Mouse (Mus musculus) retina, adult 2 months (tissue): ENCODE data around the gene Eps8.

Experiments
- DNase-seq: peaks from one replicate; pipeline ENCODE4 v3.0.0-alpha.2; 2012; ENCODE audit warnings: low read depth, low spot score

Eps8 gene

DNA sequence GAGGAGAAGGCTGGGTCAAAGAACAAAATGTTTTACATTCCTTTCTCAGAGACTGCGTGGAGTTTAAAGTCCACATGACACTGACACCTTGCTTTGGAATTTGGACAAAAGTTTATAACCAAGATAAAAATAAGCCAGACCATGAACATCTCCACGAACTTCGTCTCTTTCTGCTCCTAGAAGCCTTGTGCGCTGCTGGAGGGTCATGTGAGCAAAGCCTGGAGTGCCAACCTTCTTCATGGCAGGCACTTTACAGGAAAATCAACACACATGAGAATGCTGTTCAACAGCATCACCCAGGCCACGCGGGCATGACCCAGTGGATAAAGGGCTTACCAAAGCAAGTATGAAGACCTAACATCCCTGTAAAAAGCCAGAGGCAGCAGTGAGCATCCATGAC is 85.6 kb downstream of the Eps8 start:
- DNase-seq = no peak

DNA sequence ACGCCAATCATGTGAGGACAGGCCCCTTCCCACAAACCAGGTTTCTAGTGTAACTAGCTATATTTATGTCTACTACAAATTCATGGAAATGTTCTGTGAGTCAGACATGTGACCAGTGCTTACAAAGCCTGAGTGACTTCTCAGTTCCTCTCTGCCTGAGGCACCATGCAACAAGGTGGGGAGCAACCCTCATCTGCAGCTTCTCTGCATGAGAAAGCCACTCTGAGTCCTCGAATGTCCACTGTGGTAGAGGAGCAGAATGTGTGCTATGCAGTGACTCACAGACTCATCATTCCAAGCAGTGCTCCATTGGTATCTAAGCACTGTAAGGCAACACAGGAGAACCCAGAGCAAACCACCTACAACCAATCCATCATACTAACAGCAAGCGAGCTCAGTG is 88.8 kb downstream of the Eps8 start:
- DNase-seq = no peak

DNA sequence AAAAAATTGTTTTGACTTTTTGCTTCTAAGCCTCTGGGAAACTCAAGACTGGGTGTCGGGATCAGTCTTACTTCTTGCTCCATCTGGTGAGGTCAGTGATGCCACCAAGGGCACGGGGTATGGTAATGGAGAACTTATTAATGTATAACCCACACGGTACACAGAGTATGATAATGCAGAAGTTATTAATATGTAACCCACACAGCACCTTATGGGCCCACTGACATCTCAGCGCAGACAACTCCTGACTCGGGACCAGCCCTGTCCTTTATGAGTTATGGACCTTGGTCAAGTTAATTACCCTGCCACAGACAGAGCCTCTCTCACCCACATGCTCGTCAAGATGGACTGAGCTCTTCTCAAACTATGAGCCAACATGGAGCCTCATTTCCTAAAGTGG is 89.2 kb downstream of the Eps8 start:
- no peak for DNase-seq

DNA sequence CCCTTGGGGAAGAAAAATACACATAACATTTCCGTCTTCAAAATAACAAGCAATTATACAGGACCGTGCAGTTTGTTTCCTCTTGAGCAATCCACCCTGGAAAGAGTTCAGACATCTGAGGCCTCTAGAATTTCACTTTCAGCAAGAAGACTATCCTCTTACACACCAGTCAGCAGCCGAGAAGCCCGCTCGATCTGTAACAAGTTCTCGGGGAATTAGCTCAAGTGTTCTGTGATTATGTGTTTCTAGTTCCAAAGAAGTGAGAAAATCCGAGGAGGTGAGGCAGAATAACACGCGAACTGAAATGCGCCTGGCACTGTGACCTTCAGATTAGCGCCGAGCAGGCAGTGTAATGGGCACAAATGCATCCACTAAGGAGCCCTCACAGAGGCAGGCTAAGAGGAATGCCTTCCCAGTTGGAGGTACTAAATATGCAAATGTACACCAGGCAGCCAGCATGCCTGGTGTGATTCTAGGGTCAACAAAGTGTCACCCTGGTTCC is 94.3 kb downstream of the Eps8 start:
- DNase-seq = no peak

DNA sequence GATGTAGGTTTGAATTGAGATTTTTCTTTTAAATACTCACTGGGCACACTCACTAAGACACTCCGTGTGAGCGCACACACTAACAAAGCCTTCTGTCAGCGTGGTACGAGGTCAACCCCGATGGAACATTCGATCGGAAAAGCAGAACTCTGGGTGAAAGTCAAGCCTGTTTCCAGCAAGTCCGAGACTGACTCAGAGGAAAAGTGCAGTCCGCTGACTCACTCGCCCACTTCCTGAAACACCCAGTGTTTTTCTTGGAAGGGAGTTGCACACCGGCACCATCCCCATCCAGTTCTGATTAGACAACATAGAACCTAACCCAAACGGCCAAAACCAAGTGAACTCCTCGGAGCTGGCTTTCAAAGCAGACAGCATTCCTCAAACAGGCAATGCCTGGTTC is 95.8 kb downstream of the Eps8 start:
- DNase-seq = no peak

DNA sequence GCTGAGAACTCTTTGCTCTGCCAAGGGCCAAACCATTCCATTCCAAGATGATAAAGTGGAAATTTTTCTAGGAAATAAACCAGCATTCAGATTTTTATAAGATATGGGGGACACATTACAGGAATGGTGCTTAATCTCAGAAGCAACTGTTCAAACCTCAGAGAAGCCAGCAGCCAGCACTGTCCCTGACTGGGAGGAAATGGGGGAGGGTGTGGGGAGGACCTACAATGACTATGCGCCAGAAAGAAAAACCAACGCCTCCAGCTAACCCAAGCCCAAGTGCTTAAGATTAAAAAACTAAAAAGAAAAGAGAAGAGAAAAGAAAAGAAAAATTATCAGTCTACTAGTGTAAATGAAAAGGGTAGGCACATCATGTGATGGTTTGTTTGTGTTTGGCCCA is 97.0 kb downstream of the Eps8 start:
- DNase-seq = no peak

DNA sequence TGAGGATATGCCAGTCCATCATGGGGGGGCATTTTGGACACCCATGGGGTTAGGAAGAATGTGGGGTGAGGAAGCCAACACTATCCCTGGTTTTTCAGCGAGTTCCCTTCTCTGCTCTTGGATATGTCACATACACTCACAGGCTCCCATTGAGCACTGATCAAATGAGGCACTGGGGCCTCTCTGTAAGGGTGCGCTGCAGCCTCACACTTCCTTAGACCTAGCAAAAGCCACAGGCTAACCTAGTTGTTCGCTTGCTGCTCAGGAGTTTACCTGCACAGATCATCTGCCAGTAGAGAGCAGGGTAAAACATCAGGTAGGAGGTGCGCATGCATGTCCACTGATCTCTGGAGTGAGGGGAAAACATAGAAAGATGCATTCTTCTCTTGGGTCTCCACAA is 97.5 kb downstream of the Eps8 start:
- DNase-seq = no peak

DNA sequence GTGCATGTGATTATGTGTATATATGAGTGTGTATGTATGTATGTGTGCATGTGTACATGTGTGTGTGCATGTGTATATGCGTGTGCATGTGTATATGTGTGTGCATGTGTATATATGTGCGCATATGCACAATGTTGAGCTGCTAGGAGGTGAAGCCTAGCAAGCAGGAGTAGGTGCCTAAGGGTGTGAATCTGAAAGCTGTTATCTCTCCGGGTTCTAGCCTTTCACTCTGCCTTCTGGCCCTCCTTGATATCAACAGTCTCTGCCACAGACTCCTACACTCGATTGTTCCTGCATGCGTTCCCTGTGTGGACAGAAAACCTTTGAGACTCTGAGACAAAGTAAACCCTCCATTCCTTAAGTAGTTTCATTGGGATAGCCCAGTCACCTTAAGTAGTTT is 98.0 kb downstream of the Eps8 start:
- no peak for DNase-seq

DNA sequence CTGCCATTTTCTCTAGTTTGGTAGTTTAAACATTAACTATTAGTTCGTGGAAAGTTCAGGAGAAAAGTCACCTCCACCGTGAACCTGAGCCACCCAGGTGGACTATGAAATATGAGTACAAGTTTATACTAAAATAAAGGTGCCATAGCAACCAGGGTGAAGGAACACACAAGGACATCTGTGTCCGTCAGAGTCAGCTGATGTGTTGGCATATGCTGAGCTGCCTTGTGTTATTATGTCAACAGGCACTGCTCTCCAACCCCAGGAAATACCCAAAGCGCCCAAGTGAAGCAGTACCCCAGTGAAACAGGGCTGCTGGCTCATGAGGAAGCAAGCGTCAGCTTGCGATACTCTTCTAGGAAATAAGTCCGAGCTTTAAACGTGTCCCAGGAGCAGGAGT is 104.5 kb downstream of the Eps8 start:
- DNase-seq = no peak

DNA sequence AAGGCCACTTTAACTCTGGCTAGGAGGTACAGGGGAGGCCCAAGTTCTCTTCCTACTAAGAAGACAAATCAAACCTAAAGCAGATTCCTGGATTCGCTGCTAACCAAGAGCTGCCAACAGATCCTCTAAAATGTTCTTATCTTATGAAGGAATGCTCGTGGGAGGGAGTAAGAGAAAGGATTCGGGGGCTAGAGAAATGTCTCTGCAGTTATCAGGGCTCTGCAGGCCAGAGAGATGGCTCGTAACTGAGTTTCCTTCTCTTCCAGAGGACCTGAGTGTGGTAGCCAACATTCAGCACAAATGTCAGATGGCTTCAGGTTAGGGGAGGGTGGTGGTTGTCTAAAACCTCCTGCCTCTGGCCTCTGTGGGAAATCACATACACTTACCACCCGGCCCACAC is 106.1 kb downstream of the Eps8 start:
- no peak for DNase-seq

DNA sequence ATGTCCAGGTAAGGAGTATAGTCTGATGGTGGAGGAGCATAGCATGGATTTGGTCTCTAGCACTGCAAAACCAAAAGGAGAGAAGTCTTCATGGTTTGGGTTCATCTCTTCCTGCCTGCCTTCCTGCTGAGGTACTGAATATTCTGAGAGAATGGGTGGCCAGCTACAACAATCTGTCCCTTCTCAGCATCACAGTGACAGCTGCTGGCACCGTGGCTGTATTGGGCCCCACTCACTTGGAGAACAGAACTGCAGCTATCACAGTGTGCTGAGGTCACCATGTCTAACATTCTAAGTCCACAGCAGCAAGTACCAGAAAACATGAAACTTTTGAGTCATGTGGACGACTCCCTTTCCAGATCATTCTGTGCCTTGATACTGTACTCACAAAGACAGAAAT is 107.1 kb downstream of the Eps8 start:
- DNase-seq = no peak

DNA sequence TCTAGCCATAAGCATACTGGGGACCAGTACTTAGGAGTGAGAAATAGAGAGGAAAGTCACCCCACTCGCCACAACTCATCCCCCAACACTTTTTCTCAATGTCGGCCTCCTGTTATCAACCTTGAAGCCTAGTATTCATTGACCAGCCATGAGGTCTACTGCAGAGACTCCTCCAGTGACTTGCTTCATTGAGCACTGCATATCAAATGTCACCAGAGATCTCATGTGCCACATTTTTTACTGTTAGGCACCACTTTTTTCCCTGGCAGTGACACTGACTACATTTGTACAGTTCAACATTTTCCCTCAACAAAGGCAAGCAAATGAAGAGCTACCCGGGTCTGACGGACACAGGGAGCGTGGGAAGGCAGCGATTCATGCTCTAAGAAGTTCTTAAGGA is 108.6 kb downstream of the Eps8 start:
- DNase-seq = no peak

DNA sequence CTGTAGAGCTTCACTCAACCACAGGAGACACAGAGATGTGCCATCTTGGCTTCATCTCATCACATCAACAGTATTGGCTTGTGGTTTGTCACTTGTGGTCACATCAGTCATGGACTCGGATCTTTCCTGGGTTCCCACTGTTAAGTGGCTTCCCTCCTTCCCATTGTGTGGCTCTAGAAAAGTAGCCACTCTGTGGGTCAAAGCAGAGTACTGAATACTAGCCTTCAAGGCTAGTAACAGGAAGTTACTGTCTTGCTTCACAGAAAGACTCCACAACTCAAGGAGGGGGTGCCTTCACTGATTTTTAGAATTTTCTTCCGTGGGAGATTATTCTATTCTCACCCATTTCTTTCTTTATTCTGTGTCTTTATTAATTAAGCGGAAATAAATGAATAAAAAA is 109.3 kb downstream of the Eps8 start:
- DNase-seq = no peak

DNA sequence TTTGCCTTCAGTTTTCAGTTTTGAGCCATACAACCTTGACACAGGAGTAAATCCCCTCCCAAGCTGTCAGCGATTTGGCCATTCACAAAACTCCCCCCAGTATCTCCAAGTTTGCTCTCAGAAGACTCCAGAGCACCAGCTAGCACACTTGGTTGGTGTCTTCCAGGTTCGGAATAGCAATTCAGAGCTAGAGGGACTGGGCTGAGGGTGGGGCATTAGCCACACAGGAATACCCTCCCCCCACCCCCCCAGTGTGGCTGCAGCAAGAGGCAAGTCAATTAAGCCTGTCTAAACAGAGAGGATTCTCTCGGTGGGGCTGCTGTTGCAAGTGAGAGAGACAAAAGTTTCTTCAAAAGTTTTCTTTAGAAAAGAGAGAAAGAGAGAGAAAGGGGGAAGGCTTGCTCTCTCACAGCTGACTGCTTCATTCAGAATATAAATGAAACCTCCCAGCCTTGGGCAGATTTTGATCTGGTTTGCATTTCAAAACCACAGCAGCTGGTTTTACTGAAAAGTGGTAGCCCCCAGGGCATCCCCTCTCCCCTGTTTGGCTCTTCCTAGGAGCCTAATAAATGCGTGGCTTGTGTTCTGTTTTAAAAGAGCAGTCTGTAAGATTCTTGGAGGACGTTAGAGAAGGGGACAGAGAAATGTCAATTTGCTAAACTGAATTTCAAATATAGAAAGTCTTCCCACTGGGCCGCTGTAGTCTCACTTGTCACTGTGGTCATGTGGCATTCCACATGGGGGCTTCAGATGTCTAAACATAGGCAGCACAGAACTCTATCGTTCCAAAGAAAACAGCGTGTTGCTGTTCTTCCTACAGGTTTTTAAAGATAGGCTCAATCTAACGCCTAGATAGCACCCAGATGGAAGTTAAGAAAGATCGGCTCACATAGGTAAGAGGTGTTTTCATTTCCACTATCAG is 112.2 kb downstream of the Eps8 start:
- no peak for DNase-seq

DNA sequence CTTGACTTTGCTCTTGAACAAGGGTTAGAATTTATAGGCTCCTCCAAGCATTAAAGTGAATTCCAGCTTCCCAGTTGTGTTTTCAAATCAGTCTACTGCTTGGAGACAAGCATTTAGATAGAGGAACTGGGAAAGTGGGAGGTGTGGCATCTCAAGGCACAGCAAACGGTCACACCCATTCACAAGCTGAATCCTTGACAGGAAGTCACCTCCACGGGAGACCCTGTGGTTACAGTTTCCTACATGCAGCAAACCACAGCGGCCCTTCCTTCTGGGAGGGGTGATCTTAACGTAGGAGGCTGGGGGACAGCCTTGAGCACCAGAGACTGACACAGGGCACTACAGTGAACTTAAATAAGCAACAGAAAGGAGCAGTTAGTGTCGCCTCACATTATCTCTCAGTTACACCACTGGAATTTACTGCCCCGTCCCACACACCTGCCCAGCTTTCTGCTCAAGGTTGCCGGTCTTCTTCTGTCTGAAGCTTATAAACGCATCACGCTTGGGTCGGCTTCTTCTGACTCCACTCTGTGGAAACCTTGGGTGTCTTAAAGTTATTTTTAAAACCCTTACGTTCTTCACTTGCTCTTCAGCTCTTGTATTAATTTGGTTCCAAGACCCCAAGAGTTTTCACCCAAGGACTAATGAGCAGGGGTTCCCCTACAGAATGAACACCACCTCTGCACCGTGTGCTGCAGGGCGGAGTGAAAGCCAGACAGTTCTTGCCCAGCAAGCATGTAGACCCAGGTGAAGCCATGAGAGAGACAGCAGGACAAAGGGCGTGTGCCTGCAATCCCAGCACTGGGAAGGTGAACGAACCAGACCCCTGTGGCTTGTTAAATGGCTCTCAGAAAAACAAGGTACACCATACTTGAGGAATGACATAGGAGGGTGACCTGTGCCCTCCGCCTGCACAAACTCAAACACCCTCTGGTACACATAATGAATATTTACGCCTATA is 113.2 kb downstream of the Eps8 start:
- DNase-seq = no peak

DNA sequence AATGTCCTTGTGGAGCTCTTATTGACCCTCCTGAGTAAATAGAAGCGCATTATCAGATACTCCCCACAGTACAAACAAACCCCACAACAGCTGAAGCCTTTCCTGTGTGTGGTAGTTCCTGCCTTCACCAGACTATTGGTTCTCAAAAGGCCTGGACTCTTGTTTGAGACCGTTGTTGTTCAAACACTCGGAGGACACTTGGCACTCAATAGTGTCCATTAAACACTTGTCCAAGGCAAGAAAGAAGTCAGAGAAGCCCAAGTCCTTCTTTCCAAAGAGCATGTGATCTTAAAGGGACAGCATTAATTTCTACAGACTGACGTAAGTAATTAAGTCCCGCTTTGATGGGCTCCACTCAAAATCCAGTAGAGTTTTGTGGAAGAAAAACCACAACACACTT is 113.9 kb downstream of the Eps8 start:
- DNase-seq = no peak

DNA sequence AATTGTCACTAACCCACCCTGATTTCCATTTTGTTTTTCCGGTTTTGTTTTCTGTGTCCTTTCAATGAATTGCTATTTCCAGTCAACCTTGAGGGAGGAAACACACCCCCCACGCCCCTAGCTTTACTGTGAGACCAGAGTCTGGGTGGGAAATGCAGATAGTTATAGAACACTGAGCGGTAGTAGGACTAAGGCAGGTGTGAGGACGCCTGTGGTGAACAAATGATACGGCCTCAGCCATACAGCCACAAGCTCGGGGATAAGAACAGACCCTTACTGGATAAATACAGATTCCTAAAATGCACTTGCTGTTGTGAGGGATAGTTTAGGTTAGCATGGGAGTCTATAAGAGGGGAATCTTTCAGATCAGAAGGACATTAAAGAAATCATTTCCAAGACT is 114.3 kb downstream of the Eps8 start:
- DNase-seq = no peak

DNA sequence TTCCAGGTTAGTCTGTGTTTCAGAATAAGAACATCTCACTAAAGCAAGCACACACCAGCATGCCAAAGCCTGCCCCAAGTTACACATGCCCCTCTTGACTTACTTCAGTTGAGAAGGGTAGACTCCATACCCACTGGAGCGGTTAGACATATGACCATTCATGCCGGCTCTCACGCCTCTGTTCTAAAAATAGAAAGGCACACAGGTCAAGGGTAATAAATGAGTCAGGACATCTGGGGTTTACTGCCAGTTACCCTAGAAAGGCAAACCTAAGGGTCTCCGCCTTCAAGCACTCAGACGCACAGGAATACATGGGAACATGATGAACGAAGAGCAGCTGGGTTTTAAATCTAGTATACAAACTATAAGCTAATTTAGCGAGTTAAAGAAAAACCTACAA is 115.5 kb downstream of the Eps8 start:
- no peak for DNase-seq

DNA sequence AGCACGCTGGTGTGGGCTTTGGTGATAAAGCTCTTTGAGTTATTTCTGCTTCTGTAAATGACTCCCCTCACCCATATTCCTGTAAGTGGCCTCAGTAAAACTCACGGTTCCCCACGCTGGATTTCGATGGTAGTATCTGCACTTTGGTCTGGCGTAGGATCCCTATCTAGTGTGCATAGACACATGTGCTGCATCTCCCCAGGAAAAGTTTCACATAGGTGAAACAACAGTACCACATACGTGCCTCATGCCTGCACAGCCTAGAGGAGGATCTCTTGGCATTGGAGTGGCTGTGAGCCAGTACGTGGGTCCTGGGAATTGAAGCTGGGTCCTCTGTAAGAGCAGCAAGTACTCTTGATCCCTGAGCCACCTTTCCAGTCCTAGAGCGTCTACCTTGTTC is 121.9 kb downstream of the Eps8 start:
- no peak for DNase-seq

DNA sequence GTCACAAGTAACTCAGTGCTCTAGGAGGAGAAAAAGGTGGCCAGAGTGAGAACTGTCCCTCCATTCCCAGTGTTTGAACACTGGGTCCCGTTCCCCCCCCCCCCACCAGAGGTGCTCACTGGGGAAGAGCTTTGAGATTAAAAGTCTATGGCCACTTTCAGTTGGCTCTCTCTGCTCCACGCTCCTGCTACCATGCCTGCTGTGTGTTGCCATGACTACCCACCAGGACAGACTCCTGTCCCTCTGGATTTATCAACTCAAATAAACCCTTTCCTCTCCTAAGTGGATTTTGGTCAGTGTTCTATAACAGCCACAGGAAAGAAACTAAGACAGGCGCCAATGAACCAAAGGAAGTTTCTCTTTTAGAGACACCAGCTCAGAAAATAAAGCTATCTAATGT is 128.9 kb downstream of the Eps8 start:
- no peak for DNase-seq

DNA sequence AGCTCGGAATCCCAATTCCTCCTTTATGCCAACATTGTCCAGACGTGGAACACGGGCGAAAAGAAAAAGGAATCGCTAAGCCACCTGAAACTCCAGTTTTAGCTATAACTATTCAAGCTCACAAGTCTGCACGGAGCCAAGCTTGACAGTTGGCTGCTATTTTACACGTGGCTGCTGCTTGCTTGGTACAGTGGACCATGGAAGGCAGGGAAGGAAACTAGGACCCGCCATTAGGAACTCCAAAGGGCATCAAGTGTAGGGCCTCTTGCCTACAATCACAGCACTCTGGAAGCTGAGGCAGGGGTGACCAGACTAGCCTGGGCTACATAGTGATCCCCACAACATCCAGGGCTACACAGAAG is 134.4 kb downstream of the Eps8 start:
- DNase-seq = no peak

DNA sequence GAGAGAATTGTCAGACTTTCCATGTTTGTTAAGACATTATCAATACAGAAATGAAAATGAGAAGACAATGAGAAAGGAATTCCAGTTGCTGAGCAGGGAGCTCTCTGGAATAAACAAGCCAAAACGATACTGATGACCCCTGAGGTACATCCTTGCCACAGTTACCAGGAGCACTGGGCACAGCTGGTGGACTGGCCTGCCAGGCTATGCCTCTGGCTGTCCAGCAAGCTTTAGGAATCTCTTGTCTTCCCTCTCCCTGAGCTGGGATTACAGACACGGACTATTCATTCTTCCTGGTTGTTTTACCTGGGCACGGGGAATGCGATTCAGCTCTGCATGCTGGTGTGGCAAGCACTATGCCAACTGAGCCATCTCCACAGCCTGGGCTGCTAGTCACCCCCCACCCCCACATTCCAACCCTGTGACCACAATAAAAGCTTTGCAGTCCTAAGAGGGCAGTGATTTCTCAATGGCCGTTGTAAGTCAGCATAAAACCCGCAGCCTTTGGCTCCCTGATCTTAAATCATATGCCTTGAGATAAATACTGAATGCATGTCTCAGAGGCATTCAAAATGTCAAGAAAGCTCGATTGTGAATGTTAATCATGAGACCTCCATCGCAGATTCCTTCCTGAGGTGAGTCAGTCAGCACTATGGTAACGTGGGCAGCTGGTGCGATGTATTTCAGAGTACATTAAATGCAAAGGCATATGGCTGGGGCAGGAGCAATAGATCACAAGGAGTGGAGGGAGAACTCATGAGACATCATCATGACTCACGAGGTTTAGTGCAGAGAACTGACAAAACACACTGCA is 134.9 kb downstream of the Eps8 start:
- DNase-seq = no peak
